Mouse (Mus musculus): ENCODE data around the gene Atf7ip.

The Atf7ip gene

GRCm38 (mm10) chr6:136553767-136554569 is 48.0 kb downstream of the Atf7ip start:
- DNase-seq (ENCODE audit: low spot score in 2 of 2): peak in 1 of 2 experiments; percentile 32

DNA sequence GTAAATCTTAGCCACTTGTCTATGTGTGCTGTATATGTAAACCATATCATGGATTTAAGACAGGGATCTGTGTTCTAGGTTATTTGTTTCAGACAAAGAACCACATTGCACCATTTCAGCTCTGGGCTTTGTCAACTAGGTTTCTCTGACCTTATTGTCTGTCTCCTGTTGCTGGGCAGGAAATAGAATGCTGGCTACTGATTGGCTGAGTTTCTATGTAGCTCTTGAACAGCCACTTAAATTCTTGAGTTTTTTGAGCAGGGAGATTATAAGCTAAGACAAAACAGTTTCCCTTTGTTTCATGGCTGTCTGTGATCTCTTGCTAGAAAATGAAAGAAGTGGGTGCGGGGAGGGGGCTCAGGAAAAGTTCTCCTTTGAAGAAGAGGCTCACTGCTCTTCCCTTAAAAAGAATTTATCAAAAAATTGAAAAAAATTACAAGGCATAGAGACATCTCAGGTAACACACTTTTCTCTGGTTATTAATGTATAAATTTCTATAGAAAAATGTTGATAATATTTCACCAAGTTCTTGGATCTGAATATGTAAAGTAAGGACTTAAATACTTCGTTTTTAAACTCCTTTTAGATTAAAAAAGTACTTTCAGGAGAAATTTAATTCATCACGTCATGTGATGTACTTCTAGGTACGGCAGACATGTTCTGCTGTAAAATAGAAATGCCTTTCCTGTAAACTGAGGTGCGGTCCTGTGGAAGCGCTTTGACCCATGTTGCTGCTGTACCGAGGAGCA is 49.0 kb downstream of the Atf7ip start:
- peak in 1 of 2 experiments; percentile 19 for DNase-seq (ENCODE audit: low spot score in 2 of 2)

GRCm38 (mm10) chr6:136555523-136555915 is 49.6 kb downstream of the Atf7ip start:
- peak in 1 of 2 experiments; percentile 50 for DNase-seq (ENCODE audit: low spot score in 2 of 2)

- no peak for DNase-seq (ENCODE audit: low spot score in 2 of 2)
Measured at GRCm38 (mm10) chr6:136558288-136559005, 52.5 kb downstream of the Atf7ip start.

DNA sequence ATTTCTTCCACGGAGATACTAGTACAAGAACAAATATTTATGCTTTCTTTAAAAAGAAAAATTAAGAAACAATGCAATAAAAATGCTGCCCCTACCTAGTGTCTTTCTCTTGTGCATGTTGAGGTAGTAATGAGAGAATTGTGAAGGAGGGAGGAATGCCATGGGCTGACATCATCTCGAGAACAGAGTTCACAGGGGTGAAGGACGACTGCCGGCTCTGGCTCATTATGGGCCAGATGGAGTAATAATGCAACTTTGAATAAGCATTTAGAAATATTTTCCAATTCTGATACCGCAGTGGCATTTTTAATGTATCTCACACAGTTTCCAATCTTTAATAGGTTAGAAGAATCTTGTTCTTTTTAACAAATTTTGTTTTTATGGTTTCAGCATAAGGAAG is 60.0 kb downstream of the Atf7ip start:
- DNase-seq (ENCODE audit: low spot score in 2 of 2): no peak

GRCm38 (mm10) chr6:136590739-136591138 is 84.8 kb downstream of the Atf7ip start:
- DNase-seq (ENCODE audit: low spot score in 2 of 2): no peak

- no peak for DNase-seq (ENCODE audit: low spot score in 2 of 2)
Measured at GRCm38 (mm10) chr6:136594541-136594940, 88.6 kb downstream of the Atf7ip start.

- no peak for DNase-seq (ENCODE audit: low spot score in 2 of 2)
Measured at GRCm38 (mm10) chr6:136602601-136603000, 96.6 kb downstream of the Atf7ip start.

GRCm38 (mm10) chr6:136611351-136612215 is 105.6 kb downstream of the Atf7ip start:
- no peak for DNase-seq (ENCODE audit: low spot score in 2 of 2)

- no peak for DNase-seq (ENCODE audit: low spot score in 2 of 2)
Measured at GRCm38 (mm10) chr6:136612312-136612711, 106.3 kb downstream of the Atf7ip start.

GRCm38 (mm10) chr6:136614156-136614555 is 108.2 kb downstream of the Atf7ip start:
- DNase-seq (ENCODE audit: low spot score in 2 of 2): no peak

GRCm38 (mm10) chr6:136620361-136621139 is 114.6 kb downstream of the Atf7ip start:
- peak; percentile 41 to 83 for DNase-seq (ENCODE audit: low spot score in 2 of 2)

GRCm38 (mm10) chr6:136625421-136625820 is 119.5 kb downstream of the Atf7ip start:
- DNase-seq (ENCODE audit: low spot score in 2 of 2): no peak

- DNase-seq (ENCODE audit: low spot score in 2 of 2): no peak
Measured at GRCm38 (mm10) chr6:136629639-136630038, 123.7 kb downstream of the Atf7ip start.

- no peak for DNase-seq (ENCODE audit: low spot score in 2 of 2)
Measured at GRCm38 (mm10) chr6:136631519-136631918, 125.6 kb downstream of the Atf7ip start.

GRCm38 (mm10) chr6:136631945-136632534 is 126.1 kb downstream of the Atf7ip start:
- DNase-seq (ENCODE audit: low spot score in 2 of 2): no peak

GRCm38 (mm10) chr6:136633154-136633553 is 127.2 kb downstream of the Atf7ip start:
- no peak for DNase-seq (ENCODE audit: low spot score in 2 of 2)

- no peak for DNase-seq (ENCODE audit: low spot score in 2 of 2)
Measured at GRCm38 (mm10) chr6:136633719-136634118, 127.8 kb downstream of the Atf7ip start.

GRCm38 (mm10) chr6:136634982-136635381 is 129.0 kb downstream of the Atf7ip start:
- DNase-seq (ENCODE audit: low spot score in 2 of 2): no peak

DNA sequence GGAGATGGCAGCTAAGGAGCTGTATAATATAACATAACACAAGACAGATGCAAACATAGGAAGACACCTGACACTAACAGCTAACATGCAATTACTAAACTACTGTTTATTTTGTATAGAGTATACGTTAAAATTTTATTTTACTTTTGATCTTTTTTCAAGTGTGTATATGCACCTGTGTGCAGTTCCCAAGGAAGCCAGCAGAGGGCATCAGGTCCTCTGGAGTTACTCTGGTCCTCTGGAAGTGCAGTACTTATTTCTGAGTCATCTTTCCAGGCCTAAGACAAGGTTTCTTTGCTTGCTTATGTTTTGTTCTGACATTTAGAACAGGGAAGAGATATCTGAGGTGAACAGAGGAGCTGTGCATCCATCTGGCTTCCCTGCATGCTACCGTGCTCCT is 138.2 kb downstream of the Atf7ip start:
- no peak for DNase-seq (ENCODE audit: low spot score in 2 of 2)
